Mouse (Mus musculus) bone marrow macrophage, adult 2 months (primary cell): ENCODE measurements around the gene Amh.

ENCODE experiments used
- CTCF ChIP-seq: IDR thresholded peaks from 2 replicates; pipeline ENCODE4 v1.5.1; 2012; ENCODE audit warnings: low read depth, mild to moderate bottlenecking, low read length, moderate library complexity
- POLR2A ChIP-seq: IDR thresholded peaks from 2 replicates; pipeline ENCODE4 v1.6.1; 2012; ENCODE audit warnings: mild to moderate bottlenecking, low read depth, low read length, borderline replicate concordance

GRCm38 (mm10) chr10:80831136-80831535 lies 26.1 kb downstream of the Amh start:
- TF ChIP-seq POLR2A (no peak), CTCF (no peak)
